Mouse (Mus musculus): ENCODE measurements at regions not wholly inside any gene's neighbourhood (a gene's known extent, or its start where the extent isn't known, plus 50 kb on each side); places are given as distances from the start of the nearest gene placed in this dataset. TPM values are rescaled to one million over a fixed set of nuclear protein-coding genes. Genes with fewer than 3 reads are reported as not detected.

Small RNAs in the stretch of these regions (microRNA-seq; reads per million reads assigned to microRNA genes)
- gene Gm44361 = not detected

All from stomach, embryonic 14.5 days (tissue).